Mouse (Mus musculus) left cerebral cortex, adult 6 months (tissue): Measurements from ENCODE around the gene Crygd. TPM values are rescaled to one million over a fixed set of nuclear protein-coding genes. Genes with fewer than 3 reads are reported as not detected.

Experiments used
- long read RNA-seq, 2 experiments: library from polyadenylated mRNA; unstranded; transcript quantifications; one replicate each; pipeline ENCODE4 v2.0.0; 2019 to 2020
- polyA plus RNA-seq: library from polyadenylated mRNA; unstranded; fragments of <200 nt; fragmentation: Nextera tagmentation; gene quantifications from 2 replicates; pipeline ENCODE4 v1.2.3, GENCODE M21; 2021

Gene Crygd
- not detected in 2 replicates for polyA plus RNA-seq
- long read RNA-seq, experiment 1, result 0 reads
- long read RNA-seq, experiment 2, result 0 reads

GRCm38 (mm10) chr1:65063352-65063751 is at the start of gene Crygd:
Gene Crygd (minus strand): TSS chr1:65063452.

GRCm38 (mm10) chr1:65103273-65103672 is 40.0 kb upstream of the Crygd start, which contains the start of gene Cryga:
Gene Cryga (minus strand): TSS chr1:65103373.

DNA sequence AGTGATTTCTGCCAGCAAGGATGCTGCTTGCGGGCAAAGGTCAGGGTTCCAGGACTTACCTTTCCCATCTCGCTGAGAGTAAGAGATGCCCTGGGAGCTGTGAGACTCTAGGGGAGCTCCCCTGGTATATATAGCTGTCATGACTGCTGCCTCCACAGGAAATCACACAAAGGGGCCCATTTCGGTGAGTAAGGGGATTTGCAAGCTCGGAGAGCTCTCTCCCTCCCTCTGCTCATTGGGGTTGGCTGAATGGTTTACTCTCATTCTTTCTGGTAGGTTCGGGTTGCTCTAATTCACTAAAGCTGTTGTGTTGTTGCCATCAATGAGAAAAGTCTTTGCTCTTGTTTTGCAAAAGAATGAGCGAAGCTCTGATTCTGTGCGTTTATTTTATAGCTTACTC is 18.9 kb upstream of the Crygd start, which contains the start of gene Crygb:
TSS of gene Crygb (minus strand) at position 101 of the 400 bp plus-strand sequence.

DNA sequence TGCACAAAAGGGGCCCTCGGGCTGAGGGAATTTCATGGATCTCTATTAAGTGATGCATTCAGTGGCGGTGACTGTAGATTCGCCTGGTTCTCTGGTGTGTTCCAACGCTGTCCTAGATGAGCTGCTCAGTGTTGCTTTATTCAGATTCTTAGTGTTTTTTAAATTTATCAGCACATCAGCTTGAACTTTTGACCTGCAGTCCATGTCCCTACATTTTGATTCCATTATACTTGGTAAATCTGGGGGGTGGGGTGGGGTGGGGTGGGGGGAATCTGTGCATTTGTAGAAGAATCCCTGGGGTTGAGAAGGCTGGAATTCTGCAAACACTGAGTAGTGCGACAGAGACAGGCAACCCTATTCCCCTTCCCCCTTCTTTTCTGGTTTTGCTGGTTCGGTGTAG is 10.3 kb upstream of the Crygd start, which contains the start of gene Crygc:
TSS of gene Crygc (minus strand) at position 101 of the 400 bp plus-strand sequence.

DNA sequence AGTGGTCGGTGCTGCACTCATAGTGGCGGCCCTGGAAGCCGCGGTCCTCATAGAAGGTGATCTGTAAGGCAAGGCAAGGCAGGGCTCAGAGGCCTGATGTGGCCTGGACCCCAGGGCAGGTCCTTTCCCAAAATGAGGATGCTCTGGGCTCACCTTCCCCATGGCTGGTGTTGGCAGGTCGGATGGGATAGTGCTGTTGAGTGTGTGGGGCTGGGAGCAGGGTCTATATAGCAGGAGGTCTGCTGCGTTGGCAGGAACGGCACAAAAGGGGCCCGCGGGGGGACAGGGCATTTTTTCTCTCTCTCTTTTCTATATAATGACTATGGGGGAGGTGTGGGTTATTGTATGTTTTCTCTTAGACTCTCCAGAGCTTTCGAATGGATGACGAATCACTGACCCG is 12.3 kb downstream of the Crygd start, which contains the start of gene Cryge:
TSS of gene Cryge (minus strand) at position 198 of the 400 bp plus-strand sequence.

GRCm38 (mm10) chr1:65032641-65033040 is 30.6 kb downstream of the Crygd start, which contains the start of gene Akr1cl:
Gene Akr1cl (minus strand): TSS chr1:65032759.

Other genes starting within 250 kb of the Crygd start
- gene Plekhm3, start 106.6 kb downstream of the Crygd start, polyA plus RNA-seq, result 8.2 and 10.2 TPM in 2 replicates
- not detected in 2 replicates for gene Akr1cl, start 30.7 kb downstream of the Crygd start, polyA plus RNA-seq
- not detected in 2 replicates for gene Cryge, start 12.3 kb downstream of the Crygd start, polyA plus RNA-seq
- not detected in 2 replicates for gene Crygc, start 10.2 kb upstream of the Crygd start, polyA plus RNA-seq
- not detected in 2 replicates for gene Crygb, start 18.8 kb upstream of the Crygd start, polyA plus RNA-seq
- 0.83 and 1.0 TPM in 2 replicates for gene Cryga, start 39.9 kb upstream of the Crygd start, polyA plus RNA-seq
- gene Gm28845, start 56.1 kb upstream of the Crygd start, polyA plus RNA-seq, result 0.53 and 0.70 TPM in 2 replicates
- 7.8 and 10.2 TPM in 2 replicates for gene D630023F18Rik, start 59.8 kb upstream of the Crygd start, polyA plus RNA-seq
- 30.5 and 42.1 TPM in 2 replicates for gene Idh1, start 123.0 kb upstream of the Crygd start, polyA plus RNA-seq
- 3.6 and 10.1 TPM in 2 replicates for gene Pikfyve, start 123.2 kb upstream of the Crygd start, polyA plus RNA-seq
- gene Pth2r, start 218.6 kb upstream of the Crygd start, polyA plus RNA-seq, result 0.68 and 1.4 TPM in 2 replicates